Mouse (Mus musculus): ENCODE results near the gene D11Wsu47e. TPM values are rescaled to one million over a fixed set of nuclear protein-coding genes. Genes with fewer than 3 reads are reported as not detected.

D11Wsu47e gene
- total RNA-seq, 2 experiments from 2014 or later: 3.8 TPM; not detected in 1

- ATAC-seq (replicated peaks; ENCODE audit: low FRiP score, poor library complexity, severe bottlenecking): no peak
Observed at GRCm38 (mm10) chr11:113661835-113662351, 22.3 kb upstream of the D11Wsu47e start.

- ATAC-seq (replicated peaks; ENCODE audit: low FRiP score, poor library complexity, severe bottlenecking): no peak
Observed at GRCm38 (mm10) chr11:113664279-113664678, 19.9 kb upstream of the D11Wsu47e start.

- 0 out of 2 replicates have a peak, but pooled peaks have one; percentile 49 for ATAC-seq (replicated peaks; ENCODE audit: low FRiP score, poor library complexity, severe bottlenecking)
Observed at GRCm38 (mm10) chr11:113666205-113666604, 18.0 kb upstream of the D11Wsu47e start.

DNA sequence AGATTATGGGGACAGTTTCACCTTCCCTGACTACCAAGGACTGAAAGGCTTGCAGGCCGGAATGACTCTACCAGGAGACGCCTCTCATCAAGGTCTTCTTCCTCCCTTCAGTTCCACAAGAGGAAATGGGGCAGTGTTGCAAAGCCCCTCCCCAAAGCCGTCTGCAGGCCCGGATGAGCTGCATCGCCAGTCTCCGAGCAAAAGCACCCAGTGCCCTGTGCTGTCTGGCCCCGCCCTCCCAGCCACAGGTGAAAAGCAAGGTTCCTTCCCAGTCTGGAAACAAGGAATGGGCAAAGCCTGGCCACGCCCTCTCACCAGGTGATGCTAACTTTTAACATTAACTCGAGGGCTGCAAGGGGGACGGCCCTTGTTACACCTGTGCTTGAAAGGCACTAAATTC lies 17.6 kb upstream of the D11Wsu47e start:
- peak; percentile 48 for ATAC-seq (replicated peaks; ENCODE audit: low FRiP score, poor library complexity, severe bottlenecking)

- no peak for ATAC-seq (replicated peaks; ENCODE audit: low FRiP score, poor library complexity, severe bottlenecking)
Observed at GRCm38 (mm10) chr11:113667122-113667521, 17.1 kb upstream of the D11Wsu47e start.

DNA sequence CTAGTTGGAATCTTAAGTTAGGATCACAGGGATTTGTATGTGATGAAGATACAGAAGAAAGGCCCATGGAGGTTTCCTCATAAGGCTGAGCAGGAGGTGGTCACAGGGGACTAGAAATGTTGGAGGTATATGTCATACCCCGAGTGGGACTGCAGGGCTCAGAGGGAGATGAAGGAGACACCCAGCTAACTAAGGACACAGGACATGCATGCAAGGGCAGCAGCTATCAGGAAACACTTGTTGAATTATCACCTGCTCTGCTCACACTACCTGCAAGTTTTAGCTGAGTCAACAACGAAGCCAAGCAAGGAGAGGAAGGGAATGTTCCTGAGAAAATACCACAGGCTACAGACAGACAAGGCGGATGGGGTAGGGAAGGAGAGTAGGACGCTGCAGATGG lies 16.5 kb upstream of the D11Wsu47e start:
- no peak for ATAC-seq (replicated peaks; ENCODE audit: low FRiP score, poor library complexity, severe bottlenecking)

- no peak for ATAC-seq (replicated peaks; ENCODE audit: low FRiP score, poor library complexity, severe bottlenecking)
Observed at GRCm38 (mm10) chr11:113668857-113669256, 15.4 kb upstream of the D11Wsu47e start.

DNA sequence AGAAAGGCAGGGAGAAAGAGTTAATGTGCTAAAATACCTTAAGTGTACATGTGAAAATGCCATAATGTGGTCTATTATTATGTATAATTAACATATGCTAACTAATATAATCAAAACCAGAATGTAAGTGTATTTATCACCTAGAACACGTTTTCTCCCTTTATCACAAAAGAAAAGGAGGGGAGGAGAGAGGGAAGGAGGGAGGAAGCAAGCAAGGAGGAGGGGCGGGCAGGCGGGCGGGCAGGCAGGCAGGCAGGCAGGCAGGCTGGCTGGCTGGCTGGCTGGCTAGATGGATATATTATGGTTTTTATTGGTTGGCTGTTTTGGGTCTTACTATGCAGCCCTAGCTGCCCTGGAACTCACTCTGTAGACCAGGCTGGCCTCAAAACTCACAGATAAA lies 14.5 kb upstream of the D11Wsu47e start:
- no peak for ATAC-seq (replicated peaks; ENCODE audit: low FRiP score, poor library complexity, severe bottlenecking)

GRCm38 (mm10) chr11:113673614-113674013 lies 10.6 kb upstream of the D11Wsu47e start:
- no peak for ATAC-seq (replicated peaks; ENCODE audit: low FRiP score, poor library complexity, severe bottlenecking)

- ATAC-seq (replicated peaks; ENCODE audit: low FRiP score, poor library complexity, severe bottlenecking): no peak
Observed at GRCm38 (mm10) chr11:113674595-113674994, 9.6 kb upstream of the D11Wsu47e start.

DNA sequence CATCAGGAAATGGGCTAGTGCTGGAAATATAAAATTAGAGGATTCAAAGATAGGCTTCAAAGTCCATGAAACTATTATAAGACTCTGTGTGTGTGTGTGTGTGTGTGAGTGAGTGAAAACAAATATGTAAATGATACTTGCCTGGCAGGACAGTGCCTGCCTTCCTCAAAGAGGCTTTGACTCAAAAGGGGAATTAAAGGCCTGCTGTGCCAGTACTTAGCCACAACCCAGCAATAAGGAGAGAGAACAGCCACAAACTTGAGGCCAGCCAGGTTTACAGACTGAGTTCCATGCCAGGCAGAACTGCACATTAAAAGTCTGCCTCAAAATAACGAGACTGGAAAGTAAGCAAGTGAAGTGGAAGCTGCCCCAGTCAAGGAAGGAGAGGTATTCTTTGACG lies 7.4 kb upstream of the D11Wsu47e start:
- ATAC-seq (replicated peaks; ENCODE audit: low FRiP score, poor library complexity, severe bottlenecking): no peak

- ATAC-seq (replicated peaks; ENCODE audit: low FRiP score, poor library complexity, severe bottlenecking): no peak
Observed at GRCm38 (mm10) chr11:113677378-113677777, 6.8 kb upstream of the D11Wsu47e start.

DNA sequence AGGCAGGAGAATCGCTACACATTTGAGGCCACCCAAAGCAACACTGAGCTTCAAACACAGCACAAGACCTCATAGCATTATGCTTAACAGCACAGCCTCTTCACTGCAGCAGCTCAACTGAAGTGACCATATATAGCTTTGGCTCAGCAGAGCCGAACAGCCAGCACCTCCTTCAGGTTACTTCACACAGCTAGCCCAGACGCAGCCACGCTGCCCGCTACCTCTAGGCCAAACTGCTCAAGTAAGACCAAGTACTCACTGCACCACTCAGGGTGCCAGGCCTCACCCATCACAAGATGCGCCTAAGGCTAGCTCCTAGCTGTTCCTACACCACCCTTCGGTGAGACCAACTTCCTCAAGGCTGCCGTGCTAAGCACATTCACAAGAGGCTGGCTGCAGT lies 5.8 kb upstream of the D11Wsu47e start:
- ATAC-seq (replicated peaks; ENCODE audit: low FRiP score, poor library complexity, severe bottlenecking): no peak

DNA sequence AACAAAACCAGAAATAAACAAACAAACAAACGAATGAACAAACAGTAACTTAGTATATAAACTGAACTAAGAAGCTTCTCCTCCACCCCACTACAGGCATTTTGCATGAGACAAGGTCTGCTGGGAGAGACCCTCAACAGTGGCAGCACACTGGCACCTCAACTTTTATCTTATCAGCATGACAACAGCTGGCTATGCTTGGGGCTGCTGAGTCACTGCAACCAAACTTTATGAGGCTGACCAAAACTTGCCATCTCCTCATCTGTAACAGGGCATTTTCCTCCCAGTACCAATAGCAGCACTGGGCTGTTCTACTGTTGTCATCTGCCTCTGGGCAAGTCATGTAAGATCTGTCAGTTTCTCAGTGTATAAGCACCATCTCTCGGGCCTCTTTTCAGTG lies 3.3 kb upstream of the D11Wsu47e start:
- ATAC-seq (replicated peaks; ENCODE audit: low FRiP score, poor library complexity, severe bottlenecking): peak; percentile 68

- ATAC-seq (replicated peaks; ENCODE audit: low FRiP score, poor library complexity, severe bottlenecking): no peak
Observed at GRCm38 (mm10) chr11:113681979-113682378, 2.2 kb upstream of the D11Wsu47e start.

DNA sequence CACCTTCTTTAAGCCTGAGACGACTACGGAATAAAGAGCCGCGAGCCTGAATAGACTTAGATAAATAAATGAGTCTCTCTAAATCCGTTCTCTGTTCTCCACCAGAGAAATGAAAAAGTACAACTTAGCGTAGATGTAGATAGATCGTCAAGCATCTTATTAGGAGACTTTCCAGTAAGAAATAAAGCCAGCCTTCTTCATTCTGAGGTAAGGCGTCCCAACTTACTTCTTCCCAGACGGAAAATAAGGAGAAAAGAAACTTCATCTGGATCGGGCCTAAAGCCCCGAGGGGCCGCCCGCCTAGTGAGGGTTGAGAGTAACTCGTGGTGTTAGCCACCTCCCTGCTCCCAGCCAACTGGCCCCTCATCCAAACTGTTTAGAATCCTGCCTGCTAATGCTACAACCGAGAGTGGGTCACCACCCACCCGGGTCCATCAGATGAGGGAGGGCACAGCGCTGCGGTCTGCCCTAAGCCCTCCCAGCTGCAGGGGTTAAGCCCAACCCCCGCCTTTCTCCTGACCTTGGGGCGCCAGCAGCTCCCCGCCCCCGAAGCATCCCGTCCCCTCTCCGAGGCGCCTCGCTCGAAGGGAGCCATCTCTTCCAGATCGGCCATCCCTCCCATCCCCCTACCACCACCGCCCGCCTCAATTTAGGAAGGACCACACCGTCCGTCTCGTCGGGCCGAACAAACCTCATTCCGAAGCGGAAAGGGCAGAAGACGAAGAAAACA lies 1.1 kb upstream of the D11Wsu47e start:
- ATAC-seq (replicated peaks; ENCODE audit: low FRiP score, poor library complexity, severe bottlenecking): peak; percentile 47

DNA sequence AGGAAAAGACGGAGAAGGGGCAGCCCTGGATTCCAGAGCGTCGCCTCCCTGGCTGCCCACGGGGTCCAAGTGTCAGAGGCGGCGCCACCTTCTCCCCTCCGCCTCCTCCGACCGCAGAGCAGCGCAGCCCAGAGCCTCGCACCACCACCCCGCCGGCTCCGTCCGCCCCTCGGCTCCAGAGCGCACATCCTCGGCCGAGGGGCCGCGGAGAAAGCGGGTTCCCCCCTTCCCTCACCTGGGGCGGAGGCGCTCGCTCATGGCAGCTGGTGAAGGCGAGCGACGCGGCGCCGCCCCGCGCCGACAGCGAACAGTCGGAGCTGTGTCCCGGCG lies 620 bp upstream of the D11Wsu47e start:
- ATAC-seq (replicated peaks; ENCODE audit: low FRiP score, poor library complexity, severe bottlenecking): 0 out of 2 replicates have a peak, but pooled peaks have one; percentile 1

- ATAC-seq (replicated peaks; ENCODE audit: low FRiP score, poor library complexity, severe bottlenecking): no peak
Observed at GRCm38 (mm10) chr11:113684707-113685426, 655 bp downstream of the D11Wsu47e start.

DNA sequence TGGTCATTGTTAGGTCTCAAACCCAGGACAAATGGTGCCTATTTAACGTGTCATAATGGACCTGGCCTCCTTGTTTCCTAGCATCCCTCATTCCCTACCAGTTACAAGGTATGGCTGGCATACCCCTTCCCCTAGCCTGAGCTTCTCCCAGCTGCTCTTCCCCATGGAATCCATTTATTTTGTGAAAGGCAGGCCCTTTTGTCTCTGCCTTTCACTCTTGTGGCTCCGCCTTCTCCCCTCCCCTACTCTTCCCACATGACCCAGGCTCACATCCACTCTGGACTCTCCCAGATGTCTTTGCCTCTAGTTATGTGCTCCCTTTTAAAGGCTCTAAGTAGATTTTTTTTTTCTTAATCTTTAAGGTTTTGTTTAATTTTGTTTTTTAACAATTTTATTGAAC lies 2.8 kb downstream of the D11Wsu47e start:
- no peak for ATAC-seq (replicated peaks; ENCODE audit: low FRiP score, poor library complexity, severe bottlenecking)

GRCm38 (mm10) chr11:113690506-113690905 lies 6.3 kb downstream of the D11Wsu47e start:
- no peak for ATAC-seq (replicated peaks; ENCODE audit: low FRiP score, poor library complexity, severe bottlenecking)

GRCm38 (mm10) chr11:113691318-113691717 lies 7.1 kb downstream of the D11Wsu47e start:
- ATAC-seq (replicated peaks; ENCODE audit: low FRiP score, poor library complexity, severe bottlenecking): no peak

Data from erythroid progenitor cell, adult 5-6 weeks (primary cell).